ENCODE assay signal across 8 mouse cellular contexts in the genomic region with DNA sequence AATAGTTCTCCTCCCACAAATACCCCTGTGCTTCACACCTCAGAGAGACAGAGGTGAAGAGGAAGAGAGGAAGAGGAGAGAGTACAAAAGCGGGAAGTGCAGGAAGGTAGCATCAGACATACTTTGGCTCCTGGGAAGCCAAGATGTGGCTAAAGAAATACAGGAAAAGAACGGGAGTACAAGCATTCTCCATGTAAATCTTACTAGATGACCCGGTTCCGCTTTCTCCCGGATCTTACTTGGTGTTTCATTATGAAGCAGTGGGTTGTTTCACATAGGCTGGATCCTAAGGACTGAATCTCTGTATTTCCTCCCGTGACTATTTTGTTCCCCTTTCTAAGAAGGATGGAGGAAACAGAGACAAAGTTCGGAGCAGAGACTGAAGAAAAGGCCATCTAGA. TPM values are rescaled to one million over a fixed set of nuclear protein-coding genes. Genes with fewer than 3 reads are reported as not detected.
DNase-seq lines count a peak whose midpoint lies in the region; ATAC-seq lines count a peak whose summit lies in the region.
"Had no signal": no experiment of that assay in that cellular context is flagged by ENCODE, and none has a peak within 500 bp of the region (broad histone marks: within the 10 kb centered on the region; RNA-seq: fewer than 3 reads in every experiment).

No protein-coding gene starts in this region.

- no peak for ATAC-seq in kidney, embryonic 15.5 days (replicated peaks; ENCODE audit: low FRiP score)
- ATAC-seq in forebrain, embryonic 13.5 days, result no peak
- no peak for ATAC-seq in midbrain, embryonic 11.5 days (ENCODE audit: low FRiP score)
- ATAC-seq: inflammation-experienced regulatory T-cells, adult 6 months had no signal

- peak overlapping the region; percentile 66 for H3K27ac ChIP-seq in kidney, embryonic 15.5 days
- peak overlapping the region; percentile 63 for H3K27ac ChIP-seq in embryonic facial prominence, embryonic 10.5 days (replicated peaks)
- no peak overlapping the region; the same call in 1 of the 2 replicates for H3K27ac ChIP-seq in forebrain, embryonic 13.5 days
- peak overlapping the region; percentile 28 for H3K27ac ChIP-seq in midbrain, embryonic 11.5 days (ENCODE audit: low read depth, low read length)

- H3K4me3 ChIP-seq in kidney, embryonic 15.5 days (replicated peaks), result no peak overlapping the region
- H3K4me3 ChIP-seq in embryonic facial prominence, embryonic 10.5 days, result peak overlapping the region; percentile 21; the same call in 1 of the 2 replicates
- H3K4me3 ChIP-seq in forebrain, embryonic 13.5 days, result no peak overlapping the region
- H3K4me3 ChIP-seq in midbrain, embryonic 11.5 days (ENCODE audit: low read depth, low read length), result no peak overlapping the region

- no peaks in the 10 kb centered on the region for H3K9me3 ChIP-seq in kidney, embryonic 15.5 days (replicated peaks)
- no peaks in the 10 kb centered on the region for H3K9me3 ChIP-seq in embryonic facial prominence, embryonic 10.5 days
- H3K9me3 ChIP-seq in forebrain, embryonic 13.5 days (replicated peaks), result no peaks in the 10 kb centered on the region
- H3K9me3 ChIP-seq in midbrain, embryonic 11.5 days (ENCODE audit: control insufficient read depth, low read length), result no peaks in the 10 kb centered on the region

- peak overlapping the region; percentile 15; the same call in 1 of the 2 replicates for H3K4me2 ChIP-seq in kidney, embryonic 15.5 days
- peak overlapping the region; percentile 36 for H3K4me2 ChIP-seq in forebrain, embryonic 13.5 days
- peak overlapping the region; percentile 1; the same call in 1 of the 2 replicates for H3K4me2 ChIP-seq in midbrain, embryonic 11.5 days

- 0 out of 2 replicates have a peak, but pooled peaks cover 2% of the 10 kb centered on the region for H3K27me3 ChIP-seq in kidney, embryonic 15.5 days
- H3K27me3 ChIP-seq in embryonic facial prominence, embryonic 10.5 days (replicated peaks; ENCODE audit: low read depth, poor library complexity, severe bottlenecking), result no peaks in the 10 kb centered on the region
- H3K27me3 ChIP-seq in forebrain, embryonic 13.5 days, result 0 out of 2 replicates have a peak, but pooled peaks cover 4% of the 10 kb centered on the region
- no peaks in the 10 kb centered on the region for H3K27me3 ChIP-seq in midbrain, embryonic 11.5 days (ENCODE audit: control insufficient read depth, insufficient read depth, low read length)

- H3K36me3 ChIP-seq in kidney, embryonic 15.5 days, result no peaks in the 10 kb centered on the region
- H3K36me3 ChIP-seq in embryonic facial prominence, embryonic 10.5 days (replicated peaks), result peaks cover 13% of the 10 kb centered on the region
- peaks cover 9% of the 10 kb centered on the region for H3K36me3 ChIP-seq in forebrain, embryonic 13.5 days (ENCODE audit: poor library complexity, severe bottlenecking)
- peaks cover 2% of the 10 kb centered on the region; the same call in 1 of the 2 replicates for H3K36me3 ChIP-seq in midbrain, embryonic 11.5 days (ENCODE audit: control insufficient read depth, insufficient read depth, low read length)

- 37% methylated on average over 7 of the region's 7 CpGs for WGBS in kidney, embryonic 15.5 days
- WGBS in embryonic facial prominence, embryonic 10.5 days, result 65% methylated on average over 7 of the region's 7 CpGs
- WGBS in forebrain, embryonic 13.5 days, result 55% methylated on average over 7 of the region's 7 CpGs
- WGBS in midbrain, embryonic 11.5 days, result 22% methylated on average over 7 of the region's 7 CpGs

- peaks cover 45% of the 10 kb centered on the region for H3K4me1 ChIP-seq in kidney, embryonic 15.5 days
- H3K4me1 ChIP-seq in embryonic facial prominence, embryonic 10.5 days, result peaks cover 71% of the 10 kb centered on the region
- H3K4me1 ChIP-seq in forebrain, embryonic 13.5 days, result peaks cover 46% of the 10 kb centered on the region
- peaks cover 53% of the 10 kb centered on the region for H3K4me1 ChIP-seq in midbrain, embryonic 11.5 days (ENCODE audit: control insufficient read depth, insufficient read depth, low read length)

- no peak for DNase-seq in kidney, postnatal 36 days
- no peak for DNase-seq in embryonic facial prominence, embryonic 10.5 days (ENCODE audit: low spot score)
- peak; percentile 91 for DNase-seq in midbrain, embryonic 11.5 days (ENCODE audit: low spot score, missing footprints)
- no peak for DNase-seq in frontal cortex, postnatal 25 days (ENCODE audit: low spot score in 2 of 2)
- no peak for DNase-seq in thymus, postnatal 25 days

- H3K9ac ChIP-seq in kidney, embryonic 15.5 days, result no peak overlapping the region
- no peak overlapping the region for H3K9ac ChIP-seq in forebrain, embryonic 13.5 days
- H3K9ac ChIP-seq in midbrain, embryonic 11.5 days (ENCODE audit: low read length), result no peak overlapping the region

RNA-seq across cellular contexts. Expression of a gene that starts 43.9 kb away (rescaled TPM):
- polyA plus RNA-seq in kidney, embryonic 15.5 days (2015; fragmentation: Nextera tagmentation; extraction: Ambion mirVana), result 6.0 and 6.4 TPM in 2 replicates
- polyA plus RNA-seq in embryonic facial prominence, embryonic 10.5 days (2016; fragmentation: Nextera tagmentation; extraction: Ambion mirVana), result 13.2 and 22.3 TPM in 2 replicates
- 33.0 and 33.9 TPM in 2 replicates for polyA plus RNA-seq in forebrain, embryonic 13.5 days (2015; fragmentation: Nextera tagmentation; extraction: Ambion mirVana)
- polyA plus RNA-seq in midbrain, embryonic 11.5 days (2014; fragmentation: Nextera tagmentation; extraction: Ambion mirVana), result 43.5 and 47.3 TPM in 2 replicates
